Mouse (Mus musculus) adrenal gland, postnatal 36 days (tissue): ENCODE results near the gene Ttbk1. TPM values are rescaled to one million over a fixed set of nuclear protein-coding genes. Genes with fewer than 3 reads are reported as not detected.
A peak's percentile ranks its signal among the peaks of the same experiment; 100 is the strongest.

Experiments
- DNase-seq, 2 experiments: peaks; one replicate each; pipeline ENCODE4 v3.0.0; 2021; ENCODE audit warnings: mixed read lengths in 1 of 2
- total RNA-seq, 2 experiments: library from RNA; stranded (reverse); gene quantifications; 2 replicates each; pipeline ENCODE4 v1.2.3; 2021

Ttbk1 gene
- total RNA-seq, 2 experiments from 2014 or later: 0.63 to 1.1 TPM

DNA sequence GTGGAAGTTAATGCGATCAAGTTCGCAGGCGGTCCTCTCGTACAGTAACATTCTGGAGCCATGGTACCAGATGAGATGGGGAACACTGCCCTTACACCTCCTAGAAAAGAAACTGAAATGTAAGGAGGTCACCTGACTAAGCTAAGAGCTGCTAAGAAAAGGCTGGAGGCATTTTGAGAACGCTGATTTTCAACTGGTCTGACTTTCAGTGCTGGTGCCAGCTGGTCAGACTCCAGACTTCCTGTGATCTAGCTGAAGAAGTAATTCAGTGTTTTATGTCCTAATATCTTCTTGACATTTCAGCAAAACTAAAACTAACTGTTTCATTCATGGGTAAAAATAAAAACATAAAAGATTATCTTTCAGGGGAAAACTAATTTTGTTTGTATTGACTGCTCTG lies 68.8 kb downstream of the Ttbk1 start:
- DNase-seq: peak in 1 of 2 experiments; percentile 31

DNA sequence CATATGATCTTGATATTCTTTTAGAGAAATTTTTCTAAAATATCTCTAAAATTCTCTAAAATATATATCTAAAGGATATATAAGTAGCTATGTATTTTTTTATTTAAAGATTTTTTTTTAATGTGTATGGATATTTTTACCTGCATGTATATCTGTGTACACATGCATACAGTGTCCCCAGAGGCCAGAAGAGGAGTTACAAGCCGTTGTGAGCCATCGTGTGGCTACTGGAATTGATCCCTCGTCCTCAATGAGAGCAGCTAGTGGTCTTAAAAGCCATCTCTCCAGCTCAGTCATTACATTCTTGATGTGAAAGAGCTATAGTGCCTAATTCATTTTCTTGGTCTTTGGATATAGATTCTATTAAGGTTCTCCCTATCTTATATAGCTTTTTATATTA lies 79.0 kb downstream of the Ttbk1 start:
- DNase-seq: no peak

DNA sequence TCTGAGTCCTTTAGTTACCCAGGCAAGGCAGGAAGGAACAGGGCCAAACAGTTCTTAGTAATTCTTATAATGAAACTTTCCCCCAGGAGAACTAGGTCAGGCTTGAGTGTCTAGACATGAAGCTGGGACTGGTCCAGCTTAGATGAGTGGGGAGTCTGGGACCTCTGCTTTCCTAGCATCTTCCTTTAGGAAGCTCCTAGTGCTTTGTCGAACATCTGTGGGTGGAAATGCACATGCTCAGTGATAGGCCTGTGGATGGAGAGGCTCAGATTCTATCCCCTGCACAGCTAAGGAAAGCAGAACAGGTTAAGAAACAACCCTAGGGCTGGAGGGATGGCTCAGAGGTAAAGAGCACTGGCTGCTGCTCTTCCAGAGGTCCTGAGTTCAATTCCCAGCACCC lies 92.8 kb downstream of the Ttbk1 start:
- DNase-seq: no peak

DNA sequence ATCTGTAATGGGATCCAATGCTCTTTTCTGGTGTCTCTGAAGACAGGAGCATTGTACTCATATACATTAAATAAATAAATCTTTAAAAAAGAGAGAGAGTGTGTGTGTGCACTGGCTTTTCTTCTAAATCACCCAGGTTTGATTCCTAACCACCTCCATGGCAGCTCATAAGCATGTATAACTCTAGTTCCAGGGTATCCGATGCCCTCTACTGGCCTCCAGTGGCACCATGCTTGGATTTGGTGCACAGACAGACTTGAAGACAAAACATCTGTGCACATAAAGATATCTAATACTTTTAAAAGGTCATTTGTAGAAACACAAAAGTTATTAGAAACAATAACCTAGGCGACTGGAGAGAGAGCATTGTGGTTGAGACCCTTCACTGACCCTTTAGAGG lies 94.5 kb downstream of the Ttbk1 start:
- DNase-seq: peak; percentile 37 to 52

Other genes starting within 250 kb of the Ttbk1 start
- 100 to 1,000 TPM in 1 of 2 experiments, 10 to 100 TPM in 1; 97.8 to 119 TPM for gene Polr1c, start 239.6 kb downstream of the Ttbk1 start, total RNA-seq
- 100 to 1,000 TPM; 137 to 176 TPM for gene Yipf3, start 239.6 kb downstream of the Ttbk1 start, total RNA-seq
- 1 to 10 TPM; 5.4 to 8.9 TPM for gene Lrrc73, start 234.1 kb downstream of the Ttbk1 start, total RNA-seq
- gene Tjap1, start 204.6 kb downstream of the Ttbk1 start, total RNA-seq: 10 to 100 TPM; 46.1 to 49.9 TPM
- gene Dlk2, start 190.3 kb downstream of the Ttbk1 start, total RNA-seq: under 1 TPM in 1 of 2 experiments, not detected in 1; 0.33 TPM
- gene Abcc10, start 159.3 kb downstream of the Ttbk1 start, total RNA-seq: 1 to 10 TPM; 6.8 to 7.4 TPM
- gene Zfp318, start 103.9 kb downstream of the Ttbk1 start, total RNA-seq: 10 to 100 TPM; 23.3 to 29.0 TPM
- 1 to 10 TPM in 1 of 2 experiments, under 1 TPM in 1; 0.43 to 1.1 TPM for gene Crip3, start 58.7 kb downstream of the Ttbk1 start, total RNA-seq
- gene Slc22a7, start 49.2 kb downstream of the Ttbk1 start, total RNA-seq: not detected
- 1 to 10 TPM; 4.2 to 6.9 TPM for gene Dnph1, start 9.0 kb upstream of the Ttbk1 start, total RNA-seq
- gene Cul9, start 58.7 kb upstream of the Ttbk1 start, total RNA-seq: 10 to 100 TPM; 21.5 to 25.5 TPM
- 10 to 100 TPM; 43.1 to 46.5 TPM for gene Srf, start 68.5 kb upstream of the Ttbk1 start, total RNA-seq
- 10 to 100 TPM in 1 of 2 experiments, 1 to 10 TPM in 1; 6.8 to 11.7 TPM for gene Ptk7, start 141.8 kb upstream of the Ttbk1 start, total RNA-seq
- 10 to 100 TPM; 35.3 to 50.3 TPM for gene Klc4, start 158.3 kb upstream of the Ttbk1 start, total RNA-seq
- 100 to 1,000 TPM in 1 of 2 experiments, 10 to 100 TPM in 1; 92.6 to 114 TPM for gene Mrpl2, start 158.6 kb upstream of the Ttbk1 start, total RNA-seq
- 10 to 100 TPM; 36.3 to 42.2 TPM for gene Cul7, start 162.7 kb upstream of the Ttbk1 start, total RNA-seq
- gene Rrp36, start 186.7 kb upstream of the Ttbk1 start, total RNA-seq: 10 to 100 TPM; 23.8 to 30.4 TPM
- 100 to 1,000 TPM in 1 of 2 experiments, 10 to 100 TPM in 1; 94.2 to 104 TPM for gene Mea1, start 191.1 kb upstream of the Ttbk1 start, total RNA-seq
- gene Klhdc3, start 193.2 kb upstream of the Ttbk1 start, total RNA-seq: 10 to 100 TPM; 59.2 to 75.3 TPM
- 10 to 100 TPM; 40.9 to 46.1 TPM for gene Ppp2r5d, start 217.4 kb upstream of the Ttbk1 start, total RNA-seq
- 10 to 100 TPM; 59.3 to 64.9 TPM for gene Pex6, start 223.8 kb upstream of the Ttbk1 start, total RNA-seq
- gene Gnmt, start 241.5 kb upstream of the Ttbk1 start, total RNA-seq: 1 to 10 TPM; 1.5 to 2.7 TPM